Mouse (Mus musculus) heart, postnatal 0 days (tissue): Measurements from ENCODE around the gene Pak4.
"Not testable (repeated sequence)": the region's sequence is repeated elsewhere in the genome, so short reads cannot be mapped to it uniquely, and the experiment has no call there.

Experiments used
- CTCF ChIP-seq: IDR thresholded peaks from 2 replicates; pipeline ENCODE4 v1.5.1; 2016; ENCODE audit warnings: antibody characterized with exemption, control low read depth, low read depth
- EP300 ChIP-seq: IDR thresholded peaks from 2 replicates; pipeline ENCODE4 v1.6.1; 2016; ENCODE audit warnings: antibody characterized with exemption, low read depth

DNA sequence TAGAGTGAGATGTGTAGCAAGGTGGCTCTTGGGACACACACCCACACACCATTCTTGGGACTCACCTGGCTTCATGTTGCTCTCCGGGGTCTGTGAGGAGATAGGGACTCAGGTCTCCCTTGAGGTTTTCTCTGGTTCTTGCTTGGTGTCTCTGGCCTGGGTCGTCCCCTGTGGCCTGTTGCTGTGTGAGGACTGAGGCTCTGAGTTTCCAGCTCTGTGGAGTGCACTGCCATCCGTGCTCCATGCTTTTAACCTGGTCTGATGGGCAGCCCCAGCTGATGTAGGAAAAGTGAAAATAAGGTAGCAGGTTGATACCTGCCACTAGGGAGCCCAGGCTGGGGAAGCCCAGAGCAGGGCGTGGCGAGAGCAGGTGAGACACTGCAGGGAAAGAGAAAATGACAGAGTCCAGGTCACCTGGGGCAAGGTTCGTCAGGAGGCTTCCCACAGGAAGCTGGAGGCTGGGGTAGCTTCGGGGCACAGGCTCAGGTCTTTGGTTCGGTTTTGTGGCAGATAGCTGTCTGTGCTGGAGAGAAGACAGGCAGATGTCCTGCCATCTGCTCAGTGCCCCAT, 87.5 kb downstream of the Pak4 start, which contains the start of gene Ifnl2:
- TF ChIP-seq CTCF, EP300: not testable (repeated sequence)
